Mouse (Mus musculus) forelimb bud, embryonic 11.5 days (tissue): ENCODE measurements around the gene Lima1.
"Not testable (repeated sequence)": the region's sequence is repeated elsewhere in the genome, so short reads cannot be mapped to it uniquely, and the experiment has no call there.

Experiments used
- DNase-seq: peaks from one replicate; pipeline ENCODE4 v3.0.0-alpha.2; 2012; ENCODE audit warnings: low read depth, low spot score

Gene Lima1

DNA sequence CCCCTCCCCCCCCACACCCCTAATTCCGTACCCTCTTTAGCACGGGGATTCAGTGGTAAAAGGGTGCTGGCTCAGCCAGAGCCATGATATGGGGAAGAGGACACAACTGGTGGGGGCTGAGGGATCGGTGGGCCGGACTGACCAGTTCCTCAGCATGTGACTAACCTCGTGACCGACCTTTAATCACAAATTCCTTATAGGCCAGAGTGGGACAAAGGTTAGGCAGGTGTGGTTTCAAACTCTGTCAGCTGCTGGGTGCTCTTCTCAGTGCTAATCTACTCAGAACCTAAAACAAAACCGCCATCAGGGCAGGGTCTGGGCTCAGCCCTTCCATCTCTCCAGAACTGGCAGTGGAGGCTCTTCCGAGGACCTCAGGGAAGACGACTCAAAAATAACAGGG, 40.1 kb downstream of the Lima1 start:
- no peak for DNase-seq

DNA sequence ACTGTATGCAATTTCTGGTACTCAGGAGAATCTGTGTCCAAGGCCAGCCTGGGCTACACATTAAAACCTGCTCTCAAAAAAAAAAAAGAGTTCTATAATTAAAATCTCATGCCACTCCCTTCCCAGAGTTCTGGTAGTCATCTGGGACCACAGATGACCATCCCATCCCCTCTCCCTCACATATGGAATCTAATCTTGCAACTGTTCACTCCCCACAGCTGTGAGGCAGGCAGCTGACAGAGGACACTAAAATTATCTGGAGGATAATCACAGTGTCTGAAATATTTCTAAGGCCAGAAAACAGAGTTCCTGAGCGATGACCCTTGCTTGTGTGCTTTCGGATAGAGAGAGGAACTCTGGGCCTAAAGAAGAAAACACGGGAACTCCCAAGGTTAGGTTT, 40.6 kb downstream of the Lima1 start:
- no peak for DNase-seq

GRCm38 (mm10) chr15:99833648-99834454, 41.4 kb downstream of the Lima1 start:
- no peak for DNase-seq

DNA sequence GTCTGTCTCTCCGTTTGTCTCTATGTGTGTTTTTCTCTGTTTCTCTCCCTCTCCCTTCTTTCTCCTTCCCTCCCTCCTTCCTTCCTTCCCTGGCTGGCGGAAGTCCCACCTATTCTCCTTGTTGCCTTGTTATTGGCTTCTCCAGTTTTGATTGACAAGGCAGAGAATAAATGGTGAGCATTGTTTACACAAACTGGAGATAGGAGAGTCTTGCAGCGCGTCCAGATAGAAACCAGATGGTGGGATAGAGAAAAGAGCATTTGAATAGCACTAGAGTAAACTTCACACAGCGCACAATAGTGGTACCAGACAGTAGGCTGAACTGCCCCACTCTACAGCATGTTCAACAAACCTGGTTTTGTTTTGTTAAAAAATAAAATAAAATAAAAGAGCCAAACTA, 43.7 kb downstream of the Lima1 start:
- DNase-seq, result no peak

- no peak for DNase-seq
These were observed 47.2 kb downstream of the Lima1 start for GRCm38 (mm10) chr15:99828061-99828460.

- DNase-seq, result no peak
These were observed 48.9 kb downstream of the Lima1 start for GRCm38 (mm10) chr15:99826210-99826888.

GRCm38 (mm10) chr15:99825211-99825610, 50.0 kb downstream of the Lima1 start:
- DNase-seq, result no peak

DNA sequence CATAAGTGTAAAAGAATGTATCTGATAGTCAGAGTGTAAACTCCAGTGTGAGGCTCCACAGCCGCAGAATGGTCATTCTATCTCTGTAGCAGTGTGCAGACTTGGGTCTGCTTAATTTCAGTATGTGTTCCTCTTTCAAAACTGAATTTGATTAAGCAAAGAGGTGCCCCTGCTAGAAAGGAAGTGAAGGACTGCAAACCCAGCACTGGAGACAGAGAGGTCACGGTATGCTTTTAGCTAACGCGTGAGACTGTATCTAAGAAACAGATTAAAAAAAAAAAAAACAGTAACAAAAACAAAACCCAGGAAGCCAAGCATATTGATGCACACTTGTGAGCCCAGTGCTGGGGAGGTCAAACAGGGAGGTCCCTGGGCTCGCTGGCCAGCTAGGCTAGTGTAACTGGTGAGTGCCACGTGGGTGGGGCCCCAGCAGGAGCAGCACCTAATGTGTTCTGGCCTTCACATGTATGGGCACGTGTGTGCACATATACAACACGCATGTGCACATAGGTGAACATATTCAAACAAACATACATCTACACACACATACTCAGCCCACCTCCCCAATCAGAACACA, 51.8 kb downstream of the Lima1 start:
- no peak for DNase-seq

DNA sequence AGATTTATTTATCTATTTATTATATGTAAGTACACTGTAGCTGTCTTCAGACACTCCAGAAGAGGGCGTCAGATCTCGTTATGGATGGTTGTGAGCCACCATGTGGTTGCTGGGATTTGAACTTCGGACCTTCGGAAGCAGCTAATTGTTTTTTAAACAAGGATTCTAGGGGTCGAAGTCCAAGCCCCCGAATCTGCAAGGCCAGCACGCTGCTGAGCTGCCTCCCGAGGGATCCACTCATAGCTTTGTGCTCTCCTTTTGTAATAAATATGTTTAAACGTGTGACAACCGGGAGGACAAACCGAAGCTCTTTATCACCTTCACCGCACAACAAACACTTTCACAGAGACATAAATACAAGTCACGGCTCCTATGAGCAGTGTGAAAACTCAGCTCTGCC, 52.8 kb downstream of the Lima1 start:
- DNase-seq, result not testable (repeated sequence)

GRCm38 (mm10) chr15:99819621-99820279, 55.5 kb downstream of the Lima1 start:
- DNase-seq, result peak; percentile 70

GRCm38 (mm10) chr15:99819109-99819440, 56.2 kb downstream of the Lima1 start:
- DNase-seq, result no peak

GRCm38 (mm10) chr15:99818321-99819108, 56.7 kb downstream of the Lima1 start:
- peak; percentile 91 for DNase-seq

GRCm38 (mm10) chr15:99817343-99818235, 57.7 kb downstream of the Lima1 start:
- DNase-seq, result peak; percentile 67

- no peak for DNase-seq
These were observed 59.3 kb downstream of the Lima1 start for GRCm38 (mm10) chr15:99815999-99816398.

DNA sequence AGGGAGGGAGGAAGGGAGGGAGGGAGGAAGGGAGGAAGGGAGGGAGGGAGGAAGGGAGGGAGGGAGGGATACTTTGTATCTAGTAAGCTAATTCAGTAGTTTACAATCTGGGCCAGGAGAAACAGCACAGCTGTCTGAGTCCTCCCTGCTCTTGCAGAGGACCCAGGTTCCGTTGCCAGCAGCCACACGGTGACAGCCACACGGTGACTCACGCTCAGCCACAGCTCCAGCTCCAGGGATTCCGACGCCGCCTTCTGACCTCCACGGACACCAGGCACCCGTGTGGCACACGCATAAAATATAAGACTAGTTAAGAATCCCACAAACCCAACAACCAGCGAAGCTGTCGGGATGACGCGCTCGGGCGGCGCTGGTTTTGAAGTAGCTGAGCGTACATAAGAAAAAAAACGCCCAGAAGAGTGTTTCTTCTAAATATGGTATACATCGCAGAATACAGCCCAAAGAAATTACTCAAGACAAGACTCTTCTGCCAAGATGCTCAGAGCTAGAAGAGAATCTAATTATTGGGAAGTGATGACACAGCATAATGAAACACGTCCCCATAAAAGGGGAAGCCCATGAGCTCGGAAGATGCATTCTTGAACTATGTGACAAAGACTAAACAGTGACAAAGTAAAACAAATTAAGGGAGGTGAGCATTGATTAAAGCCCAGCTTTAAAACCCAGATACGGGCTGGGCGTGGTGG, 60.5 kb downstream of the Lima1 start:
- DNase-seq, result no peak

DNA sequence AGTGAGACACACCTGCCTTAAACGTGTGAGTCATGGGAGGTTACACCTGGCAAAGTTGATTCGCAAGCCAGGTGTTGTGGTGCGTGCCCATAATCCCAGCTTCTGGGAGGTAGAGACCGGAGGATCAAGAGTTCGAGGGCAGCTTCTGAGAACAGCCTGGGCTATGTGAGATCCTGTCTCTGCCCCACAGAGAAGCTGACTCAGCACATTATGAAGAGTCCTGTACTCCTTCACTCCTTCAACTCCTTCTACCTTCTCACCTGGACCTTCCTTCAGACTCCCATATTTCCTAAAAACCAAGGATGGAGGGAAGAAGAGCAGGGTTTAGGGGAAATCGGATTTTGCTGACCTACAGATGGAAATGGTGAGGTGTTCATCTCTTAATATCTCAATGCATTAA, 61.6 kb downstream of the Lima1 start:
- no peak for DNase-seq

DNA sequence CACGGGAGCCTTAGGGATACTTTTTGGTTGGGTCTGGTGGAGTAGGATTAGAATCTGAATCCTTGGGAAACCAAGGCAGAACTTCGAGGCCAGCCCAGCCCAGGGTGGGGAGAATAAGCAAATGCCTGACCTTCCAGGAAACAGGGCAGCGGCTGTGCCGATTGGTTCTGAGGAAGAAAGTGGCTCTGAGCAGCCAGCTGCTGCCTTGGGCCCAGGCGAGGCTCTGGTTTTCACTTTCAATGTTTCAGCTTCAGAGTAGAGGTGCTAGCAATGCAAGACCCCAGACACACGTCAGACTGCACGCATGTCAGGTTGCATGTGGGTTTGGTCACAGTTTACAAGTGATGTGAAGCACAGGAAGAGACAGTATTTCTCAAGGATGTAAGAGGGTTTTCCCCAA, 63.2 kb downstream of the Lima1 start:
- no peak for DNase-seq

- no peak for DNase-seq
These were observed 67.2 kb downstream of the Lima1 start for GRCm38 (mm10) chr15:99807776-99808735.

GRCm38 (mm10) chr15:99806171-99806570, 69.1 kb downstream of the Lima1 start:
- no peak for DNase-seq
